Mouse (Mus musculus): ENCODE results near the gene Hif3a. TPM values are rescaled to one million over a fixed set of nuclear protein-coding genes. Genes with fewer than 3 reads are reported as not detected.

Gene Hif3a
- total and polyA plus RNA-seq, 3 experiments = 0.05 to 0.49 (median 0.08) TPM

GRCm38 (mm10) chr7:17025505-17025894, 36.7 kb downstream of the Hif3a start:
- peak overlapping the region; percentile 80 to 94 (median 94) for H3K4me3 ChIP-seq (replicated peaks in 1 of 3; ENCODE audit: low read depth in 2 of 3, low read length in 2 of 3, poor library complexity in 1 of 3)
- peaks cover 4% of the 10 kb centered on the region for H3K27me3 ChIP-seq (replicated peaks)
- peak overlapping the region; percentile 80; the same call in 1 of the 2 replicates for H3K9ac ChIP-seq (ENCODE audit: insufficient read depth, low read depth)
- peak overlapping the region; percentile 95 for H3K4me2 ChIP-seq (ENCODE audit: insufficient read depth, low read depth, poor library complexity, severe bottlenecking)
- H3K9me3 ChIP-seq (replicated peaks; ENCODE audit: low read length) = no peaks in the 10 kb centered on the region
- peak overlapping the region; percentile 48; the same call in 1 of the 2 replicates for H3K27ac ChIP-seq (ENCODE audit: insufficient read depth, low read depth)
- dilution Hi-C loops (cut with MboI; ENCODE audit: extremely low pct_ligation_motif_present, extremely low pct_unique_long_range_greater_than_20kb, low sequenced_read_pairs) = no loop called here
- in situ Hi-C loops (cut with MboI; ENCODE audit: low pct_ligation_motif_present, low pct_unique_long_range_greater_than_20kb, low sequenced_read_pairs) = no loop called here
- peaks cover 33 to 44% of the 10 kb centered on the region in 2 experiments for H3K36me3 ChIP-seq (replicated peaks in 1 of 2; ENCODE audit: control insufficient read depth in 1 of 2, insufficient read depth in 1 of 2, low read length in 1 of 2)
- no peak for TF ChIP-seq MEF2A (IDR thresholded peaks at IDR 0.05; ENCODE audit: borderline replicate concordance, low read depth, low read length)
- TF ChIP-seq TCF12 (IDR thresholded peaks at IDR 0.05; ENCODE audit: low read depth, low read length) = 0 out of 2 replicates have a peak, but pooled peaks have one; percentile 3
- TF ChIP-seq SIN3A (IDR thresholded peaks at IDR 0.05; ENCODE audit: low read length) = 0 out of 2 replicates have a peak, but pooled peaks have one; percentile 31
- TF ChIP-seq CHD2 (IDR thresholded peaks at IDR 0.05; ENCODE audit: low read length) = no peak
- no peak for TF ChIP-seq ZMIZ1 (IDR thresholded peaks at IDR 0.05; ENCODE audit: low read depth, low read length)
- H3K79me2 ChIP-seq (replicated peaks; ENCODE audit: control insufficient read depth, extremely low read depth, insufficient read depth, poor library complexity, severe bottlenecking) = peaks cover 56% of the 10 kb centered on the region
- peaks cover 20 to 59% of the 10 kb centered on the region in 2 experiments for H3K4me1 ChIP-seq (ENCODE audit: control insufficient read depth in 1 of 2, insufficient read depth in 2 of 2)
- no peak for DNase-seq (ENCODE audit: extremely low read depth)

DNA sequence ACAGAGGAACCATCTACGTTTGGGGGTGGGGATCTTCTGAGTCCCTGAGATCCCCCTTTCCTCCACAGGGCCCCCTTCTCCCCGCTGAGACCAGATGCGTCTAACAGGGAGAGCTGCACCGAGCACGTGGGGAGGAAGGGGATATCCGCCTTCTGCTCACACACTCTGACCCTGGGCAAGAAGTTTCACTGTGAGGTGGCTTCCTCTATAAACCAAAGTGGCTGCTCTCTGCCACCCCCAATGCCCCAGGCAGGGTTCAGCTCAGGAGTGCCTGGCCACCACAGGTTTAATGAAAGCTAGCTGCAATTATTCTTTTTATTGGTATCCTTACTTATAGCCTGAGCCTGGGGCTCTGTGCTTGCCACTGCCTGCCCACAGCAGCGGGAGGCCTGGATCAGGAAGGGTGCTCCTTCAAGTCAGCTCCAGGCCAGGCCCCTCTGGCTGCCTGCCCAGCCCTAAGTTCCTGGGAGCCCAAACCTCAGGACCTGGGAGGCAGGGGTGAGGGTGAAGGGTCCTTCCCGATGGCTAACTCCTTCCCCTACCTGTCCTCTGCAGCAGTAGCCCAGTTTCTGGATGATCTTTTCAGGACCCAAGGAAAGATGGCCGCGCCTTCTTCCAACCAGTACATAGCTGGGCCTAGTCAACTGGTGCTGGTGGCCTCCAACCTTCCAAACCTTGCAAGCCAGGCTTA, 37.3 kb downstream of the Hif3a start:
- peaks cover 4% of the 10 kb centered on the region for H3K27me3 ChIP-seq (replicated peaks)
- no peaks in the 10 kb centered on the region for H3K9me3 ChIP-seq (replicated peaks; ENCODE audit: low read length)
- H3K36me3 ChIP-seq (replicated peaks in 1 of 2; ENCODE audit: control insufficient read depth in 1 of 2, insufficient read depth in 1 of 2, low read length in 1 of 2) = peaks cover 38 to 49% of the 10 kb centered on the region in 2 experiments
- H3K4me1 ChIP-seq (ENCODE audit: control insufficient read depth in 1 of 2, insufficient read depth in 2 of 2) = peaks cover 20 to 61% of the 10 kb centered on the region in 2 experiments
- DNase-seq (ENCODE audit: extremely low read depth) = peak; percentile 46
- H3K4me2 ChIP-seq (ENCODE audit: insufficient read depth, low read depth, poor library complexity, severe bottlenecking) = peak overlapping the region; percentile 95
- in situ Hi-C loops (cut with MboI; ENCODE audit: low pct_ligation_motif_present, low pct_unique_long_range_greater_than_20kb, low sequenced_read_pairs) = no loop called here
- dilution Hi-C loops (cut with MboI; ENCODE audit: extremely low pct_ligation_motif_present, extremely low pct_unique_long_range_greater_than_20kb, low sequenced_read_pairs) = no loop called here
- H3K27ac ChIP-seq (ENCODE audit: insufficient read depth, low read depth) = peak overlapping the region; percentile 50
- peak overlapping the region; percentile 47 for H3K9ac ChIP-seq (ENCODE audit: insufficient read depth, low read depth)
- H3K4me3 ChIP-seq (replicated peaks in 1 of 3; ENCODE audit: low read depth in 2 of 3, low read length in 2 of 3, poor library complexity in 1 of 3) = peak overlapping the region; percentile 80 to 94 (median 94)
- H3K79me2 ChIP-seq (replicated peaks; ENCODE audit: control insufficient read depth, extremely low read depth, insufficient read depth, poor library complexity, severe bottlenecking) = peaks cover 60% of the 10 kb centered on the region
- TF ChIP-seq MYC (IDR thresholded peaks at IDR 0.05; ENCODE audit: low read depth, low read length) (peak; percentile 94), MXI1 (IDR thresholded peaks at IDR 0.05; ENCODE audit: low read depth, low read length) (peak; percentile 92), RAD21 (IDR thresholded peaks at IDR 0.05; ENCODE audit: low read depth, low read length) (no peak), POLR2A (IDR thresholded peaks at IDR 0.05; ENCODE audit: low read depth, low read length) (peak; percentile 52), ZNF384 (IDR thresholded peaks at IDR 0.05; ENCODE audit: low read depth, low read length) (no peak), USF1 (IDR thresholded peaks at IDR 0.05; ENCODE audit: low read depth, low read length) (peak; percentile 33; the same call in 1 of the 2 replicates), TCF12 (IDR thresholded peaks at IDR 0.05; ENCODE audit: low read depth, low read length) (no peak), BHLHE40 (IDR thresholded peaks at IDR 0.05; ENCODE audit: low read depth, low read length) (peak; percentile 80), ELF1 (IDR thresholded peaks at IDR 0.05; ENCODE audit: low read depth, low read length) (no peak), UBTF (IDR thresholded peaks at IDR 0.05; ENCODE audit: low read depth, low read length) (no peak), MAZ (IDR thresholded peaks at IDR 0.05; ENCODE audit: low read depth, low read length) (no peak), MAX (IDR thresholded peaks at IDR 0.05; ENCODE audit: low read length) (peak; percentile 94), HCFC1 (IDR thresholded peaks at IDR 0.05; ENCODE audit: low read depth, low read length) (no peak), ZMIZ1 (IDR thresholded peaks at IDR 0.05; ENCODE audit: low read depth, low read length) (no peak)

All from CH12.LX (cell line).